Mouse (Mus musculus) CD4-positive helper T cell, adult 2 months (primary cell): ENCODE results near the gene Cdc42se1.
A peak's percentile ranks its signal among the peaks of the same experiment; 100 is the strongest.
"Not testable (repeated sequence)": the region's sequence is repeated elsewhere in the genome, so short reads cannot be mapped to it uniquely, and the experiment has no call there.

Source experiments
- DNase-seq: peaks from one replicate; pipeline ENCODE4 v3.0.0-alpha.2; 2012; ENCODE audit warnings: low read depth, missing footprints, low spot score

Gene Cdc42se1

GRCm38 (mm10) chr3:95228148-95228893 lies at the start of gene Cdc42se1:
Gene Cdc42se1 (plus strand): TSS chr3:95228732.
- peak; percentile 91 for DNase-seq

- DNase-seq, result no peak
These were observed 49.6 kb upstream of the Cdc42se1 start for GRCm38 (mm10) chr3:95178948-95179347.

- no peak for DNase-seq
These were observed 48.6 kb upstream of the Cdc42se1 start for GRCm38 (mm10) chr3:95179890-95180289.

GRCm38 (mm10) chr3:95181841-95182240 lies 46.7 kb upstream of the Cdc42se1 start:
- no peak for DNase-seq

- DNase-seq, result peak; percentile 43
These were observed 43.5 kb upstream of the Cdc42se1 start for GRCm38 (mm10) chr3:95184796-95185577.

- DNase-seq, result no peak
These were observed 42.4 kb upstream of the Cdc42se1 start for GRCm38 (mm10) chr3:95186100-95186499.

- DNase-seq, result no peak
These were observed 41.6 kb upstream of the Cdc42se1 start for GRCm38 (mm10) chr3:95186888-95187287.

- no peak for DNase-seq
These were observed 33.8 kb upstream of the Cdc42se1 start for GRCm38 (mm10) chr3:95194721-95195135.

- DNase-seq, result no peak
These were observed 32.8 kb upstream of the Cdc42se1 start for GRCm38 (mm10) chr3:95195772-95196171.

GRCm38 (mm10) chr3:95199101-95199500 lies 29.4 kb upstream of the Cdc42se1 start:
- no peak for DNase-seq

GRCm38 (mm10) chr3:95200132-95200531 lies 28.4 kb upstream of the Cdc42se1 start:
- DNase-seq, result no peak

GRCm38 (mm10) chr3:95200562-95200961 lies 28.0 kb upstream of the Cdc42se1 start:
- DNase-seq, result no peak

- no peak for DNase-seq
These were observed 24.7 kb upstream of the Cdc42se1 start for GRCm38 (mm10) chr3:95203880-95204279.

GRCm38 (mm10) chr3:95208286-95208685 lies 20.2 kb upstream of the Cdc42se1 start:
- no peak for DNase-seq

GRCm38 (mm10) chr3:95210585-95210984 lies 17.9 kb upstream of the Cdc42se1 start:
- DNase-seq, result peak; percentile 68

GRCm38 (mm10) chr3:95212889-95213608 lies 15.5 kb upstream of the Cdc42se1 start:
- DNase-seq, result not testable (repeated sequence)

- DNase-seq, result no peak
These were observed 14.9 kb upstream of the Cdc42se1 start for GRCm38 (mm10) chr3:95213609-95213975.

GRCm38 (mm10) chr3:95216655-95217254 lies 11.8 kb upstream of the Cdc42se1 start:
- DNase-seq, result no peak

- peak; percentile 92 for DNase-seq
These were observed 11.0 kb upstream of the Cdc42se1 start, which contains the start of gene Gabpb2 for GRCm38 (mm10) chr3:95217255-95218134. Gene Gabpb2 (minus strand): TSS chr3:95217916.

GRCm38 (mm10) chr3:95218466-95219137 lies 9.9 kb upstream of the Cdc42se1 start:
- peak; percentile 33 for DNase-seq
